Mouse (Mus musculus): ENCODE data around the gene Snorc.

- TF ChIP-seq POLR2A (IDR thresholded peaks at IDR 0.05; ENCODE audit: borderline replicate concordance, extremely low read depth, insufficient read depth, insufficient read length, poor library complexity, severe bottlenecking) (no peak), CTCF (IDR thresholded peaks at IDR 0.05; ENCODE audit: borderline replicate concordance, extremely low read depth, insufficient read depth, insufficient read length) (no peak)
Measured at GRCm38 (mm10) chr1:87505524-87505923, 35.5 kb downstream of the Snorc start.
